Mouse (Mus musculus): ENCODE results near the gene Fam216b. TPM values are rescaled to one million over a fixed set of nuclear protein-coding genes. Genes with fewer than 3 reads are reported as not detected.

Gene Fam216b
- polyA plus RNA-seq, 1 experiment: not detected

- DNase-seq: no peak
- Histone ChIP-seq H3K36me3 (ENCODE audit: control insufficient read depth, insufficient read depth, low read length) (no peaks in the 10 kb centered on the region), H3K27me3 (replicated peaks; ENCODE audit: control insufficient read depth, insufficient read depth, low read length) (no peaks in the 10 kb centered on the region), H3K27ac (ENCODE audit: insufficient read depth, low read depth, low read length) (no peak overlapping the region), H3K4me3 (ENCODE audit: insufficient read depth, low read depth, low read length) (no peak overlapping the region), H3K4me1 (ENCODE audit: control insufficient read depth, insufficient read depth, low read length) (no peaks in the 10 kb centered on the region)
- 81% methylated on average over 3 of the region's 3 CpGs for WGBS
- no peak for TF ChIP-seq CTCF (conservative IDR thresholded peaks at IDR 0.05; ENCODE audit: insufficient read depth, insufficient read length, low read depth, low read length)
- no peak for TF ChIP-seq POLR2A (IDR thresholded peaks at IDR 0.05; ENCODE audit: low read depth, low read length)
Measured at GRCm38 (mm10) chr14:78048258-78048657, 40.5 kb downstream of the Fam216b start.

- no peaks in the 10 kb centered on the region for H3K4me1 ChIP-seq (ENCODE audit: control insufficient read depth, insufficient read depth, low read length)
- DNase-seq: no peak
- H3K4me3 ChIP-seq (ENCODE audit: insufficient read depth, low read depth, low read length): no peak overlapping the region
- no peak overlapping the region for H3K27ac ChIP-seq (ENCODE audit: insufficient read depth, low read depth, low read length)
- WGBS: 62% methylated on average over 2 of the region's 2 CpGs
- H3K36me3 ChIP-seq (ENCODE audit: control insufficient read depth, insufficient read depth, low read length): no peaks in the 10 kb centered on the region
- TF ChIP-seq POLR2A (IDR thresholded peaks at IDR 0.05; ENCODE audit: low read depth, low read length): no peak
- TF ChIP-seq CTCF (conservative IDR thresholded peaks at IDR 0.05; ENCODE audit: insufficient read depth, insufficient read length, low read depth, low read length): no peak
- H3K27me3 ChIP-seq (replicated peaks; ENCODE audit: control insufficient read depth, insufficient read depth, low read length): no peaks in the 10 kb centered on the region
Measured at GRCm38 (mm10) chr14:78043079-78043478, 45.7 kb downstream of the Fam216b start.

GRCm38 (mm10) chr14:78041886-78042526 lies 46.8 kb downstream of the Fam216b start:
- no peaks in the 10 kb centered on the region for H3K4me1 ChIP-seq (ENCODE audit: control insufficient read depth, insufficient read depth, low read length)
- H3K4me3 ChIP-seq (ENCODE audit: insufficient read depth, low read depth, low read length): no peak overlapping the region
- no peaks in the 10 kb centered on the region for H3K36me3 ChIP-seq (ENCODE audit: control insufficient read depth, insufficient read depth, low read length)
- no peaks in the 10 kb centered on the region for H3K27me3 ChIP-seq (replicated peaks; ENCODE audit: control insufficient read depth, insufficient read depth, low read length)
- DNase-seq: no peak
- no peak overlapping the region for H3K27ac ChIP-seq (ENCODE audit: insufficient read depth, low read depth, low read length)
- WGBS: 67% methylated on average over 11 of the region's 11 CpGs
- no peak for TF ChIP-seq CTCF (conservative IDR thresholded peaks at IDR 0.05; ENCODE audit: insufficient read depth, insufficient read length, low read depth, low read length)
- no peak for TF ChIP-seq POLR2A (IDR thresholded peaks at IDR 0.05; ENCODE audit: low read depth, low read length)

GRCm38 (mm10) chr14:78040643-78041042 lies 48.2 kb downstream of the Fam216b start:
- 77% methylated on average over 6 of the region's 6 CpGs for WGBS
- Histone ChIP-seq H3K4me3 (ENCODE audit: insufficient read depth, low read depth, low read length) (no peak overlapping the region), H3K4me1 (ENCODE audit: control insufficient read depth, insufficient read depth, low read length) (no peaks in the 10 kb centered on the region), H3K27me3 (replicated peaks; ENCODE audit: control insufficient read depth, insufficient read depth, low read length) (no peaks in the 10 kb centered on the region; the same call in 1 of the 2 replicates), H3K27ac (ENCODE audit: insufficient read depth, low read depth, low read length) (no peak overlapping the region), H3K36me3 (ENCODE audit: control insufficient read depth, insufficient read depth, low read length) (no peaks in the 10 kb centered on the region)
- DNase-seq: no peak
- no peak for TF ChIP-seq POLR2A (IDR thresholded peaks at IDR 0.05; ENCODE audit: low read depth, low read length)
- TF ChIP-seq CTCF (conservative IDR thresholded peaks at IDR 0.05; ENCODE audit: insufficient read depth, insufficient read length, low read depth, low read length): no peak

- DNase-seq: no peak
- 54% methylated on average over 8 of the region's 8 CpGs for WGBS
- TF ChIP-seq POLR2A (IDR thresholded peaks at IDR 0.05; ENCODE audit: low read depth, low read length) (no peak), CTCF (conservative IDR thresholded peaks at IDR 0.05; ENCODE audit: insufficient read depth, insufficient read length, low read depth, low read length) (no peak)
Measured at GRCm38 (mm10) chr14:78038876-78039275, 49.9 kb downstream of the Fam216b start.

More at GRCm38 (mm10) chr14:78038876-78039275, 49.9 kb downstream of the Fam216b start:
- H3K27me3 ChIP-seq (replicated peaks; ENCODE audit: control insufficient read depth, insufficient read depth, low read length): no peaks in the 10 kb centered on the region; the same call in 1 of the 2 replicates
- no peak overlapping the region for H3K4me3 ChIP-seq (ENCODE audit: insufficient read depth, low read depth, low read length)
- no peaks in the 10 kb centered on the region for H3K36me3 ChIP-seq (ENCODE audit: control insufficient read depth, insufficient read depth, low read length)
- no peaks in the 10 kb centered on the region for H3K4me1 ChIP-seq (ENCODE audit: control insufficient read depth, insufficient read depth, low read length)
- H3K27ac ChIP-seq (ENCODE audit: insufficient read depth, low read depth, low read length): no peak overlapping the region

Other genes with a start within 250 kb of the Fam216b start
- 17.5 and 20.5 TPM in 2 replicates for gene Dnajc15, start 213.9 kb downstream of the Fam216b start, polyA plus RNA-seq (2012; rRNA removed)
- gene Epsti1, start 184.8 kb downstream of the Fam216b start, polyA plus RNA-seq (2012; rRNA removed): 1.2 and 4.7 TPM in 2 replicates
- 0.16 TPM in 1 of 2 replicates, not detected in the other for gene Tnfsf11, start 219.0 kb upstream of the Fam216b start, polyA plus RNA-seq (2012; rRNA removed)

All from kidney, adult 2 months (tissue).